Mouse (Mus musculus): Measurements from ENCODE around the gene Gm3625. TPM values are rescaled to one million over a fixed set of nuclear protein-coding genes. Genes with fewer than 3 reads are reported as not detected.

The Gm3625 gene
- not detected in 2 replicates for polyA plus RNA-seq (2015; fragmentation: Nextera tagmentation; extraction: Ambion mirVana)

- peak within 1 kb of the TSS; percentile 88 for H3K4me3 ChIP-seq (replicated peaks; ENCODE audit: low read depth, low read length)
- H3K4me1 ChIP-seq (replicated peaks; ENCODE audit: insufficient read depth, low read length), result peaks cover 12% of the 10 kb centered on the region
- peak within 1 kb of the TSS; percentile 81 for H3K4me2 ChIP-seq (ENCODE audit: low read length)
- peak within 1 kb of the TSS; percentile 95 for H3K27ac ChIP-seq
- DNase-seq (ENCODE audit: low spot score) (peak; percentile 76), ATAC-seq (replicated peaks; ENCODE audit: low FRiP score, low read depth) (peak; percentile 84)
- 0% methylated on average over 31 of the region's 49 CpGs for WGBS
- H3K36me3 ChIP-seq (ENCODE audit: insufficient read depth, low read length), result no peaks in the 10 kb centered on the region
- no peak for TF ChIP-seq CTCF (IDR thresholded peaks at IDR 0.05; ENCODE audit: low read depth)
- peak within 1 kb of the TSS; percentile 96 for H3K9ac ChIP-seq (ENCODE audit: low read depth, low read length)
- no peaks in the 10 kb centered on the region for H3K27me3 ChIP-seq (ENCODE audit: insufficient read depth, low read length)
- H3K9me3 ChIP-seq (replicated peaks; ENCODE audit: low read length), result no peaks in the 10 kb centered on the region
Measured at GRCm38 (mm10) chr12:4592541-4593165, at the start of gene Gm3625, which contains the start of gene Itsn2. TSS of gene Gm3625 (minus strand) at chr12:4592927. TSS of gene Itsn2 (plus strand) at chr12:4592638.

GRCm38 (mm10) chr12:4640737-4641136 lies 48.0 kb upstream of the Gm3625 start:
- Histone ChIP-seq H3K9ac (ENCODE audit: low read depth, low read length) (no peak overlapping the region), H3K4me3 (replicated peaks; ENCODE audit: low read depth, low read length) (no peak overlapping the region), H3K4me2 (ENCODE audit: low read length) (no peak overlapping the region), H3K9me3 (replicated peaks; ENCODE audit: low read length) (no peaks in the 10 kb centered on the region), H3K4me1 (replicated peaks; ENCODE audit: insufficient read depth, low read length) (no peaks in the 10 kb centered on the region), H3K27me3 (ENCODE audit: insufficient read depth, low read length) (no peaks in the 10 kb centered on the region), H3K27ac (no peak overlapping the region), H3K36me3 (ENCODE audit: insufficient read depth, low read length) (peaks cover 45% of the 10 kb centered on the region)
- no peak for ATAC-seq (replicated peaks; ENCODE audit: low FRiP score, low read depth)
- 95% methylated on average over 1 of the region's 1 CpGs for WGBS
- no peak for DNase-seq (ENCODE audit: low spot score)
- no peak for TF ChIP-seq CTCF (IDR thresholded peaks at IDR 0.05; ENCODE audit: low read depth)

DNA sequence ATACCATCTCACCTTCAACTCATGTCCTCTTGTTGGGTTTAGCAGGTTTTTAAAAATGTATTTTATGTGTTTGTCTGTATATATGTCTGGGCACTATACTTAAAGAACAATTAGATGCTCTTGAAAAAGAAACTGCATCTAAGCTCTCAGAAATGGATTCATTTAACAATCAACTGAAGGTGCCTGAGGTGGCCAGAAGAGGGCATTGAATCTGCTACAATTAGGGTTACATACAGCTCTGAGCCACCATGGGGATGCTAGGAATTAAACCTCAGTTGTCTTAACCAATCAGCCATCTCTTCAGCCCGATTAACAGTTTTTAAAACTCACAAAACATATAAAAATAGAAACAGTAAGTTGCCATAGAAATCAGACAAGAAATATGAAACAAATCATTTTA lies 45.7 kb upstream of the Gm3625 start:
- TF ChIP-seq CTCF (IDR thresholded peaks at IDR 0.05; ENCODE audit: low read depth), result peak; percentile 36
- no peak overlapping the region for H3K4me2 ChIP-seq (ENCODE audit: low read length)
- WGBS, result 89% methylated on average over 1 of the region's 1 CpGs
- no peak overlapping the region for H3K27ac ChIP-seq
- ATAC-seq (replicated peaks; ENCODE audit: low FRiP score, low read depth) (no peak), DNase-seq (ENCODE audit: low spot score) (no peak)
- no peaks in the 10 kb centered on the region for H3K27me3 ChIP-seq (ENCODE audit: insufficient read depth, low read length)
- H3K36me3 ChIP-seq (ENCODE audit: insufficient read depth, low read length), result peaks cover 53% of the 10 kb centered on the region
- H3K4me1 ChIP-seq (replicated peaks; ENCODE audit: insufficient read depth, low read length), result no peaks in the 10 kb centered on the region
- no peaks in the 10 kb centered on the region for H3K9me3 ChIP-seq (replicated peaks; ENCODE audit: low read length)
- H3K9ac ChIP-seq (ENCODE audit: low read depth, low read length), result no peak overlapping the region
- H3K4me3 ChIP-seq (replicated peaks; ENCODE audit: low read depth, low read length), result no peak overlapping the region

DNA sequence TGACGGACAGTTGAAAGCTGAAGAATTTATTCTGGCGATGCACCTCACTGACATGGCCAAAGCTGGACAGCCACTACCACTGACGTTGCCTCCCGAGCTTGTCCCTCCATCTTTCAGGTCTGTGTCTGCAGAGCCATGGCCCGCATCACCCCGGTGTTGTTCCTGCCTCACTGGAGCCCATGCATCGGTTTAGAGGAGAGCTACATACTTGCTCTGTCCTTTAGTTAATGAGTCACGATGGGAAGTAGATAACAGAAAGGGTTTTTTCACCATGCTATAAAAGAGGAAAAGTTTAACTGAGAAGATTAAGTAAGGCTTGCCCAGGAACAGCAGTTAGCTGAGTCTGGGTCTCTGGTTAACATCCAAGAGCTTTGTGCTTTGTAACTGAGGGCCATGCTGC lies 40.2 kb upstream of the Gm3625 start:
- Histone ChIP-seq H3K9ac (ENCODE audit: low read depth, low read length) (no peak overlapping the region), H3K4me2 (ENCODE audit: low read length) (no peak overlapping the region), H3K27me3 (ENCODE audit: insufficient read depth, low read length) (no peaks in the 10 kb centered on the region), H3K4me3 (replicated peaks; ENCODE audit: low read depth, low read length) (no peak overlapping the region), H3K9me3 (replicated peaks; ENCODE audit: low read length) (no peaks in the 10 kb centered on the region), H3K27ac (no peak overlapping the region), H3K36me3 (ENCODE audit: insufficient read depth, low read length) (peaks cover 59% of the 10 kb centered on the region), H3K4me1 (replicated peaks; ENCODE audit: insufficient read depth, low read length) (no peaks in the 10 kb centered on the region)
- 74% methylated on average over 8 of the region's 8 CpGs for whole genome bisulfite sequencing
- TF ChIP-seq CTCF (IDR thresholded peaks at IDR 0.05; ENCODE audit: low read depth), result no peak
- ATAC-seq (replicated peaks; ENCODE audit: low FRiP score, low read depth) (no peak), DNase-seq (ENCODE audit: low spot score) (no peak)

GRCm38 (mm10) chr12:4624201-4624600 lies 31.5 kb upstream of the Gm3625 start:
- no peaks in the 10 kb centered on the region for H3K27me3 ChIP-seq (ENCODE audit: insufficient read depth, low read length)
- H3K9me3 ChIP-seq (replicated peaks; ENCODE audit: low read length), result no peaks in the 10 kb centered on the region
- DNase-seq (ENCODE audit: low spot score) (no peak), ATAC-seq (replicated peaks; ENCODE audit: low FRiP score, low read depth) (no peak)
- H3K36me3 ChIP-seq (ENCODE audit: insufficient read depth, low read length), result 0 out of 2 replicates have a peak, but pooled peaks cover 6% of the 10 kb centered on the region
- H3K4me2 ChIP-seq (ENCODE audit: low read length), result no peak overlapping the region
- WGBS, result 76% methylated on average over 1 of the region's 1 CpGs
- no peak overlapping the region for H3K9ac ChIP-seq (ENCODE audit: low read depth, low read length)
- no peak overlapping the region for H3K4me3 ChIP-seq (replicated peaks; ENCODE audit: low read depth, low read length)
- H3K27ac ChIP-seq, result no peak overlapping the region
- no peak for TF ChIP-seq CTCF (IDR thresholded peaks at IDR 0.05; ENCODE audit: low read depth)
- no peaks in the 10 kb centered on the region for H3K4me1 ChIP-seq (replicated peaks; ENCODE audit: insufficient read depth, low read length)

DNA sequence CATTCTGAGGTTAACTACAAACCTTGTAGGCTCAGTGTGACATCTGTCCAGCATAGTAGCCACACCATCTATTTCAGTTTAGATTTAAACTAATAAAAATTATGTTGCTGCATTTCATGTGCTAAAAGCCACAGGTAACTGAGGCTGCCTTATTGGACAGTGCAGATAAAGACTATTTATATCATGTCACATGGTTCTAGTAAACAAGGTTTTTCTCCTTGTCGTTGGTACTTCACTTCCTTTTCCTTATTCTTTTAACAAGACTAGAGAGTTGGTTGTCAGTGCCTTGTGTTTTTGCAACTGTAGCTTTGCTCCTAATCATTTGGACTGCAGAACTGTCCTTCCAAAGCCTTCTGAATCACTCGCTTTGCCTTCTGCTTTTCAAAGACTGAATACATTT lies 22.0 kb upstream of the Gm3625 start:
- H3K4me3 ChIP-seq (replicated peaks; ENCODE audit: low read depth, low read length), result no peak overlapping the region
- no peak overlapping the region for H3K27ac ChIP-seq
- 66% methylated on average over 2 of the region's 2 CpGs for WGBS
- ATAC-seq (replicated peaks; ENCODE audit: low FRiP score, low read depth), result no peak
- no peaks in the 10 kb centered on the region for H3K27me3 ChIP-seq (ENCODE audit: insufficient read depth, low read length)
- no peak overlapping the region for H3K9ac ChIP-seq (ENCODE audit: low read depth, low read length)
- no peak overlapping the region for H3K4me2 ChIP-seq (ENCODE audit: low read length)
- no peaks in the 10 kb centered on the region for H3K36me3 ChIP-seq (ENCODE audit: insufficient read depth, low read length)
- no peaks in the 10 kb centered on the region for H3K4me1 ChIP-seq (replicated peaks; ENCODE audit: insufficient read depth, low read length)
- H3K9me3 ChIP-seq (replicated peaks; ENCODE audit: low read length), result no peaks in the 10 kb centered on the region
- no peak for DNase-seq (ENCODE audit: low spot score)
- no peak for TF ChIP-seq CTCF (IDR thresholded peaks at IDR 0.05; ENCODE audit: low read depth)

DNA sequence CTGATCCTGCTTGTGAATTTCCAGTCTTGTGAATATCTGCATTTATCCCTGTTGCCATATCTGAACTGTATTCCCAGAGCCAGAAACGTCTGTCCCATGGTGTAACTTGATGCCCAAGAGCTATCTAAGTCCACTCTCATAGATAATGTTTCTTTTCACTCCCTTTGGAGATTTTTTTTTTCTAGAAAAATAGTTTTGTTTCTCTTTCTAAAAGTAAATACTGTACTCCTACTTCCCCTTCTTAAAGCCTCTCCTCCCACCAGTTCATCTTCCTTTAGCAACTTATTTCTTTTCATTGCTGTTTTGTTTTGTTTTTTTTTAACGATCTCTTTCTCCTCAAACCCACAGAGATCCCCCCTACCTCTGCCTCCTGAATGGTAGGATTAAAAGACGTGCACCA lies 13.9 kb upstream of the Gm3625 start:
- no peak for TF ChIP-seq CTCF (IDR thresholded peaks at IDR 0.05; ENCODE audit: low read depth)
- WGBS, result 25% methylated on average over 3 of the region's 3 CpGs
- Histone ChIP-seq H3K9me3 (replicated peaks; ENCODE audit: low read length) (no peaks in the 10 kb centered on the region), H3K4me1 (replicated peaks; ENCODE audit: insufficient read depth, low read length) (no peaks in the 10 kb centered on the region), H3K4me2 (ENCODE audit: low read length) (no peak overlapping the region), H3K36me3 (ENCODE audit: insufficient read depth, low read length) (no peaks in the 10 kb centered on the region), H3K27me3 (ENCODE audit: insufficient read depth, low read length) (no peaks in the 10 kb centered on the region), H3K9ac (ENCODE audit: low read depth, low read length) (no peak overlapping the region), H3K4me3 (replicated peaks; ENCODE audit: low read depth, low read length) (no peak overlapping the region), H3K27ac (no peak overlapping the region)
- DNase-seq (ENCODE audit: low spot score) (peak; percentile 24), ATAC-seq (replicated peaks; ENCODE audit: low FRiP score, low read depth) (no peak)

All from kidney, postnatal 0 days (tissue).